Mouse (Mus musculus) granulocyte monocyte progenitor cell, adult 5-6 weeks (primary cell): Measurements from ENCODE around the gene Pdilt. TPM values are rescaled to one million over a fixed set of nuclear protein-coding genes. Genes with fewer than 3 reads are reported as not detected.

Experiments used
- ATAC-seq: replicated peaks from 2 replicates; pipeline ENCODE4 v1.8.0; 2016; ENCODE audit warnings: mild to moderate bottlenecking, moderate TSS enrichment, inconsistent platforms; ENCODE audit not compliant: poor library complexity, severe bottlenecking
- total RNA-seq, 2 experiments: library from RNA; stranded (forward) in 1 of 2; stranded (reverse) in 1 of 2; fragments of 200-712, 200-1000 nt in 1 of 2; fragments of >200 nt in 1 of 2; fragmentation: Nextera tagmentation in 1 of 2; gene quantifications; 2 replicates each; pipeline ENCODE4 v1.2.3; 2014 to 2017

Pdilt gene
- total RNA-seq, 2 experiments from 2014 or later = not detected

DNA sequence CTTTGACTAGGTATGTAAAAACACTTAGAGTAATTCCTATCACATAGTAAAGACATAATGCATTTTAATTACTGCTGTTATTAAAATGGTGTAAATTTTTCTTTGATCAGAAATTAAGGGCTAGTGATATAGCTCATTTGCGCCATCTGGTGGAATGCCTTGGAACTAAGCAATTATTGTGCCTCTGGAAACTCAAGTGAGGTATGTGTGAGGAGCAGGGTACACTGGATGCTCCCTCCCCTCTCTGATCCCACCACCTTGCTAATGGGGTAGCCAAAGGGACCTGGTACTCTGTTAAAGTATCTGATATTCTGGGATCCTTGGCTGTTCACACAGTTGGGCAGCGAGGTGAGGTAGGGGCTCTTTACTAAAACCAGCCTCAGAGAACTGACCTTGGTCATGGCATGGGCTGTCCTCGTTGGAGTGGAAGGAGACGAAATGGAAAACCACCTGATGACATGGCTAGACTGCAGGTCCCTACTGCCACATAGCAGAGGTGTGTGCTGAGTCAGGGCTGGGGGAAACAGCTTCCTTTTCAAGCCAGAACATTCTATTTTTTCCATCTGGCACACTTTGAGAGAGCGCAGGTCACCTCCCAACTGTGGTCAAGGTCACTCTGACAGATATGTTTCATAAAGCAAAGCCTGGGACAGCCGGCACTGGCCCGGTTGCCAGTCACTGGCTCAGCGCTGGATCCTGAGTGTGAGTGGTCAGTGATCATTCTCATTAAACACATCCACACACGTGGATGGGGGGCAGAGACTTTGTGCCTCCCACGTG, 7.6 kb downstream of the Pdilt start:
- ATAC-seq = peak; percentile 52

DNA sequence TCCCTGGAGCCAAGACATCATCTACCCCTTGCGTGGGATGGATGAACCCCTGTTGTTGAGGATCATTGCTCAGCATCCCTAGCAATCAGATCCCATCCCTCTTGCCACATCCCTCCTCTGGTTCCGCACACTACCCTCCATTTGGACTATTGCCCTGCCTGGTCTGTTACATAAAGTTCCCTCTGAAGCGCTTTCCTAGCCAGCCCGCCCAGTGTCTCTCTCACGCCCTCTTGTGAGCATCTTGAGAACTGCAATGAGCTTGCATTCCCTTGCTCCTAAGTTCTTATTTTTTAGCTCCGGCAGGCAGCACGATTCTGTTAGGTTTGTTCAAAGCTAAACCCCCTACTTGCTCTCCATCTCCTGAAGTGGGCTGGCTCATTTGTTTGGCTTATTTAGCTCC, 10.2 kb downstream of the Pdilt start:
- ATAC-seq = peak; percentile 65

GRCm38 (mm10) chr7:119511143-119511542, 12.1 kb downstream of the Pdilt start:
- ATAC-seq = no peak

GRCm38 (mm10) chr7:119490041-119490780, 33.1 kb downstream of the Pdilt start:
- ATAC-seq = no peak

GRCm38 (mm10) chr7:119486683-119487082, 36.6 kb downstream of the Pdilt start:
- ATAC-seq = no peak

- ATAC-seq = no peak
These were observed 39.1 kb downstream of the Pdilt start for GRCm38 (mm10) chr7:119484154-119484553.

DNA sequence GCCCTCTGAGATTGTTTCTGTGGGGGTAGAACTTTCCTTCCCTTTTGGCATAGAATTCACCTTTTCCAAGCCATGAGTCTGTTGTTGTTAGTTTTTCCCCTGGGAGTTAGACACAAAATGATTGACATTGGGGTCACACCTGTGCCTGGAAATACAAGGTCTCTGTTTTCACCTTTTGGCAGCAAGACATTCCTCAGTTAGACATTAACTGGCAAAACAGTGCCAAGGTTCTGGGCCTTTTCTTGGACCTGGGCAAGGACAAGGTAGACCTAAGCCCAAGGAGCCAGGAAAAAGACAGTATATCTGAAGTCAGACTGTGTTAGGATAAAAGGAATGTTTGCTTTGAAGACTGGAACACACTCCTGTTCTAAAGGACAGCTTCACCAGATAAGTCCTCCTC, 44.0 kb downstream of the Pdilt start, which contains the start of gene Umod:
Gene Umod (minus strand): TSS at position 27 of the 400 bp plus-strand sequence.
- ATAC-seq = no peak

- no peak for ATAC-seq
These were observed 46.5 kb downstream of the Pdilt start for GRCm38 (mm10) chr7:119476500-119477389.

DNA sequence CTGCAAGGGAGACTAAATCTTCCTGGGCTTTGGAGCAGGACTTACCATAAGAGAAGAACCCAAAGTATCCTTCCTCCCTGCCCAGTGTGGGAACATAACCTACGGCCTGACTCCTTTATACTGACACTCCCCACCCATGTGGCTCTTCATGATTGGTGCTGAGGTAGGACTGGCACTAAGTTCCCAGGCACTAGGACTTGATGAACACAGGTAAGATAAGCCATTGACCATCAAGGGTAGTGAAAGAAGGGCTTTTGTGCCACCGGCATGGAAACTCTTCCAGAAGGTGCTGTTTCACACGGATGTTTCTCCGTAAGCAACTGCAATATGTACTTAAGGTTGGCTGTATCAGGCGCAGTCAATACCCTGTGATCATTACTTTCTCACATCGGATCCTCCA, 64.1 kb downstream of the Pdilt start, which contains the start of gene Gp2:
Gene Gp2 (minus strand): TSS at position 101 of the 400 bp plus-strand sequence.
- no peak for ATAC-seq

DNA sequence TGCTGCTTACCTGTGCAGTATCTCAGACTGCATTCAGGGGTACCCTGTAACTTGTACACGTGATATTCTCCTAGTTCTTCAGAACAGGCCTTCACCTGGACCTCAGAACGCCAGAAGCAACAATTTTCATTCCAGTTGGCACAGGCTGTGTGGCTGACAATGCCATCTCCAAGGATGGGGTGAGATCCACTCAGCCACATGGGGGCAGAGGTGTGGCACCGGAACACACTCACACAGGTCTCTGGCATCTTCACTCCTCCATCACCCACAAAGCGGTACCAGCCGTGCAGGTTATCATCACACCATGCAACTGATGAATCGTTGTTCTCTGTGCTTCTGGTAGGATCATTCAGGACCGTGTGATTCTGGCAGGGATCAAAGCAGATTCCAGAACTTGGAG, 69.1 kb downstream of the Pdilt start:
- ATAC-seq = no peak

GRCm38 (mm10) chr7:119443849-119444248, 79.4 kb downstream of the Pdilt start:
- ATAC-seq = no peak

DNA sequence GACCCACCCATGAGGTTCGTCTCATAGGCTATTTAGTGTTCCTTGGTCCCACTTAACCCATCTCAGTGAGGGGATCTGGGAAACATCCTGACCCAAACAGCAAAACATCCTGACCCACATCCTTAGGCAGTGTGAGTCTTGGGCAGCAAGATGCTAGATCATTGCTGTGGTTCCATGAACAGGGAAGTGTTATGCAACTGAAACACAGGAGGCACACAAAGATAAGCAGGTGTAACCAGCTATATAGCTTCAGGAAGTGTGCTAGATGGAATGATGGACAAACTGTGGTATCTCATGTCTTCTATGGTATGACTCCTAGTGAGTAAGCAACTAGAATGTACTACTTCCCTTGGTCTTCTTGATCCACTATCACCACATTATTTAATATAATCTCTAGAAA, 81.4 kb downstream of the Pdilt start:
- no peak for ATAC-seq

Other genes with a start within 250 kb of the Pdilt start
- gene Gp2, start 64.2 kb downstream of the Pdilt start, total RNA-seq (2014; fragmentation: Nextera tagmentation) = not detected in 2 replicates
- not detected in 2 replicates for gene Gp2, start 64.2 kb downstream of the Pdilt start, total RNA-seq (2017)
- not detected in 2 replicates for gene Umod, start 44.2 kb downstream of the Pdilt start, total RNA-seq (2014; fragmentation: Nextera tagmentation)
- gene Umod, start 44.2 kb downstream of the Pdilt start, total RNA-seq (2017) = not detected in 2 replicates
- not detected in 2 replicates for gene Acsm5, start 4.0 kb downstream of the Pdilt start, total RNA-seq (2014; fragmentation: Nextera tagmentation)
- gene Acsm5, start 4.0 kb downstream of the Pdilt start, total RNA-seq (2017) = not detected in 2 replicates
- not detected in 2 replicates for gene Acsm2, start 30.9 kb upstream of the Pdilt start, total RNA-seq (2014; fragmentation: Nextera tagmentation)
- not detected in 2 replicates for gene Acsm2, start 30.9 kb upstream of the Pdilt start, total RNA-seq (2017)
- not detected in 2 replicates for gene Acsm1, start 83.5 kb upstream of the Pdilt start, total RNA-seq (2014; fragmentation: Nextera tagmentation)
- not detected in 2 replicates for gene Acsm1, start 83.5 kb upstream of the Pdilt start, total RNA-seq (2017)
- gene Acsm4, start 166.5 kb upstream of the Pdilt start, total RNA-seq (2014; fragmentation: Nextera tagmentation) = not detected in 2 replicates
- not detected in 2 replicates for gene Acsm4, start 166.5 kb upstream of the Pdilt start, total RNA-seq (2017)
- 35.8 and 47.8 TPM in 2 replicates for gene Thumpd1, start 197.3 kb upstream of the Pdilt start, total RNA-seq (2014; fragmentation: Nextera tagmentation)
- gene Thumpd1, start 197.3 kb upstream of the Pdilt start, total RNA-seq (2017) = 102 and 109 TPM in 2 replicates
- gene Acsm3, start 237.4 kb upstream of the Pdilt start, total RNA-seq (2014; fragmentation: Nextera tagmentation) = not detected in 2 replicates
- 0.13 TPM in 1 of 2 replicates, not detected in the other for gene Acsm3, start 237.4 kb upstream of the Pdilt start, total RNA-seq (2017)